ENCODE assay signal across 35 mouse cellular contexts in the genomic region with DNA sequence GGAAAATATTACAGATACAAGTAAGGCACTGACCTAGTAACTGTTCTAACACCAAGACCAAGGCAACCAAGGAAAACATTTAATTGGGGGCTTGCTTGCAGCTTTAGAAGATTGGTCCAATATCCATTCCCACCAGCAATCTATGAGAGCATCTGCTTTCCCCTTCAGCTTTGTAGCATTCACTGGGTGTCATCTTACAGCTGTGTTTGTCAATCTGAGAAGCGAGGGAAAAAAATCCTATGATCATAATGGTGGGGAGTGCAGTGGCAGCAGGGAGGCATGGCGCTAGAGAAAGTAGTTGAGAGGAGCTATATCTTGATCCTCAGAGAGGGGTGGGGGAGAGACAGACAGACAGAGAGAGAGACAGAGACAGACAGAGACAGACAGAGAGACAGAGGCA.
"Had no signal": no experiment of that assay in that cellular context is flagged by ENCODE, and none has a peak within 500 bp of the region (broad histone marks: within the 10 kb centered on the region; RNA-seq: fewer than 3 reads in every experiment).

No protein-coding gene starts in this region.

- DNase-seq: heart, postnatal 10 days; heart, postnatal 14 days; heart, postnatal 36 days; heart, postnatal 4 days; kidney, adult 11 months; kidney, adult 18-20 months; kidney, adult 2 months; kidney, adult 8-10 months; kidney, adult 9 months; kidney, postnatal 10 days; kidney, postnatal 14 days; kidney, postnatal 25 days; kidney, postnatal 36 days; kidney, postnatal 4 days; layer of hippocampus, adult 9-11 months; layer of hippocampus, postnatal 36 days had no signal

- H3K4me1 ChIP-seq: heart, embryonic 12.5 days; heart, embryonic 13.5 days; heart, embryonic 15.5 days; intestine, embryonic 15.5 days; kidney, embryonic 15.5 days had no signal

- H3K9me3 ChIP-seq: heart, embryonic 12.5 days; heart, embryonic 13.5 days; heart, embryonic 15.5 days; hindbrain, embryonic 10.5 days; hindbrain, embryonic 12.5 days; hindbrain, embryonic 13.5 days; hindbrain, embryonic 15.5 days; intestine, embryonic 15.5 days; kidney, embryonic 15.5 days had no signal

- H3K36me3 ChIP-seq: heart, embryonic 12.5 days; heart, embryonic 13.5 days; heart, embryonic 15.5 days; hindbrain, embryonic 10.5 days; hindbrain, embryonic 12.5 days; hindbrain, embryonic 13.5 days; hindbrain, embryonic 15.5 days; intestine, embryonic 15.5 days; kidney, embryonic 15.5 days had no signal

- ATAC-seq: hindbrain, embryonic 16.5 days; hindbrain, postnatal 0 days; inflammation-experienced regulatory T-cells, adult 6 months; intestine, embryonic 15.5 days; intestine, embryonic 16.5 days; intestine, postnatal 0 days had no signal

- H3K27ac ChIP-seq: heart, embryonic 13.5 days; heart, embryonic 15.5 days; hindbrain, embryonic 10.5 days; hindbrain, embryonic 12.5 days; hindbrain, embryonic 13.5 days; hindbrain, embryonic 14.5 days; hindbrain, embryonic 15.5 days; hindbrain, postnatal 0 days; intestine, embryonic 15.5 days; kidney, embryonic 15.5 days; kidney, postnatal 0 days; layer of hippocampus, adult 2 months; left cerebral cortex, adult 2 months had no signal

- H3K4me2 ChIP-seq: heart, embryonic 11.5 days; heart, embryonic 12.5 days; heart, embryonic 13.5 days; heart, embryonic 15.5 days; hindbrain, embryonic 12.5 days; hindbrain, embryonic 13.5 days; hindbrain, embryonic 14.5 days; hindbrain, embryonic 15.5 days; intestine, embryonic 15.5 days; kidney, embryonic 15.5 days had no signal

- H3K4me3 ChIP-seq: heart, embryonic 12.5 days; heart, embryonic 13.5 days; heart, embryonic 15.5 days; hindbrain, embryonic 10.5 days; hindbrain, embryonic 12.5 days; hindbrain, embryonic 13.5 days; hindbrain, embryonic 15.5 days; intestine, embryonic 15.5 days; kidney, embryonic 15.5 days; layer of hippocampus, adult 2 months; left cerebral cortex, adult 2 months had no signal

- H3K9ac ChIP-seq: heart, embryonic 12.5 days; heart, embryonic 13.5 days; heart, embryonic 15.5 days; hindbrain, embryonic 12.5 days; hindbrain, embryonic 13.5 days; hindbrain, embryonic 14.5 days; hindbrain, embryonic 15.5 days; intestine, embryonic 15.5 days; kidney, embryonic 15.5 days had no signal

- H3K27me3 ChIP-seq: heart, embryonic 12.5 days; heart, embryonic 13.5 days; heart, embryonic 15.5 days; hindbrain, embryonic 15.5 days; intestine, embryonic 15.5 days; kidney, embryonic 15.5 days had no signal
